Mouse (Mus musculus): Measurements from ENCODE around the gene Lpar1. TPM values are rescaled to one million over a fixed set of nuclear protein-coding genes. Genes with fewer than 3 reads are reported as not detected.

Gene Lpar1
- polyA plus RNA-seq, 1 experiment from 2014 or later = 44.4 TPM

DNA sequence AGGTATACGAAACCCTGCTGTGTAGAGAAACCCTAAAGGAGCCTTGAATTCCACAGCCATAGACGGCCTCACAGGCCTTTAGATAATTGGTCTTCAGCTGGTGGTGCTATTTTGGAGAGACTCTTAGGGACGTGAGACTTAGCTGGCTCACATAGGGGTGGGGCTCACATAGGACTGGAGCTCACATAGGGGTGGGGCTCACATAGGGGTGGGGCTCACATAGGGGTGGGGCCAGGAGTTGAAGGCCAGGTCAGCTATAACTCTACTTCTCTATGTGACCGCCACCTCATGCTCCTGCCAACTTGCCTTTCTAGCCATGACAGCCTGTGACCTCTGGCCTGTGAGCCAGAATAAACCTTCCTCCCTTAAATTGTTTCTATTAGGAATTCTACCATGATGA lies 63.3 kb downstream of the Lpar1 start:
- Histone ChIP-seq H3K4me2 (ENCODE audit: low read depth, low read length) (no peak overlapping the region), H3K9ac (ENCODE audit: low read length) (no peak overlapping the region), H3K27me3 (ENCODE audit: control insufficient read depth, insufficient read depth, low read depth, low read length) (no peaks in the 10 kb centered on the region), H3K4me1 (replicated peaks; ENCODE audit: control insufficient read depth, insufficient read depth, low read length) (no peaks in the 10 kb centered on the region; the same call in 1 of the 2 replicates), H3K36me3 (ENCODE audit: control insufficient read depth, insufficient read depth, low read length) (peaks cover 9% of the 10 kb centered on the region), H3K9me3 (ENCODE audit: control insufficient read depth, low read length) (no peaks in the 10 kb centered on the region), H3K4me3 (ENCODE audit: low read length) (no peak overlapping the region), H3K27ac (ENCODE audit: low read length) (no peak overlapping the region)
- 77% methylated on average over 4 of the region's 4 CpGs for WGBS
- 0 out of 2 replicates have a peak, but pooled peaks have one; percentile 28 for ATAC-seq (ENCODE audit: low read depth)

- no peak overlapping the region for H3K4me2 ChIP-seq (ENCODE audit: low read depth, low read length)
- ATAC-seq (ENCODE audit: low read depth) = no peak
- 87% methylated on average over 1 of the region's 1 CpGs for WGBS
- H3K27ac ChIP-seq (ENCODE audit: low read length) = no peak overlapping the region
- H3K4me3 ChIP-seq (ENCODE audit: low read length) = no peak overlapping the region
- no peaks in the 10 kb centered on the region for H3K27me3 ChIP-seq (ENCODE audit: control insufficient read depth, insufficient read depth, low read depth, low read length)
- peaks cover 6% of the 10 kb centered on the region; the same call in 1 of the 2 replicates for H3K36me3 ChIP-seq (ENCODE audit: control insufficient read depth, insufficient read depth, low read length)
- H3K9me3 ChIP-seq (ENCODE audit: control insufficient read depth, low read length) = no peaks in the 10 kb centered on the region
- H3K4me1 ChIP-seq (replicated peaks; ENCODE audit: control insufficient read depth, insufficient read depth, low read length) = no peaks in the 10 kb centered on the region
- H3K9ac ChIP-seq (ENCODE audit: low read length) = no peak overlapping the region
Observed at GRCm38 (mm10) chr4:58478564-58478963, 75.1 kb downstream of the Lpar1 start.

- H3K27ac ChIP-seq (ENCODE audit: low read length) = no peak overlapping the region
- H3K4me2 ChIP-seq (ENCODE audit: low read depth, low read length) = no peak overlapping the region
- ATAC-seq (ENCODE audit: low read depth) = no peak
- WGBS = 88% methylated on average over 8 of the region's 8 CpGs
- H3K4me3 ChIP-seq (ENCODE audit: low read length) = no peak overlapping the region
- H3K27me3 ChIP-seq (ENCODE audit: control insufficient read depth, insufficient read depth, low read depth, low read length) = no peaks in the 10 kb centered on the region
- no peaks in the 10 kb centered on the region for H3K4me1 ChIP-seq (replicated peaks; ENCODE audit: control insufficient read depth, insufficient read depth, low read length)
- no peaks in the 10 kb centered on the region for H3K36me3 ChIP-seq (ENCODE audit: control insufficient read depth, insufficient read depth, low read length)
- H3K9me3 ChIP-seq (ENCODE audit: control insufficient read depth, low read length) = no peaks in the 10 kb centered on the region
- H3K9ac ChIP-seq (ENCODE audit: low read length) = no peak overlapping the region
Observed at GRCm38 (mm10) chr4:58477691-58478090, 76.0 kb downstream of the Lpar1 start.

GRCm38 (mm10) chr4:58471203-58471910 lies 82.3 kb downstream of the Lpar1 start:
- Histone ChIP-seq H3K27me3 (ENCODE audit: control insufficient read depth, insufficient read depth, low read depth, low read length) (no peaks in the 10 kb centered on the region), H3K36me3 (ENCODE audit: control insufficient read depth, insufficient read depth, low read length) (no peaks in the 10 kb centered on the region), H3K9ac (ENCODE audit: low read length) (no peak overlapping the region), H3K4me1 (replicated peaks; ENCODE audit: control insufficient read depth, insufficient read depth, low read length) (no peaks in the 10 kb centered on the region), H3K4me2 (ENCODE audit: low read depth, low read length) (no peak overlapping the region), H3K9me3 (ENCODE audit: control insufficient read depth, low read length) (no peaks in the 10 kb centered on the region), H3K4me3 (ENCODE audit: low read length) (no peak overlapping the region), H3K27ac (ENCODE audit: low read length) (0 out of 2 replicates have a peak overlapping the region, but pooled peaks have one; percentile 13)
- peak; percentile 15; the same call in 1 of the 2 replicates for ATAC-seq (ENCODE audit: low read depth)
- 57% methylated on average over 4 of the region's 4 CpGs for WGBS

DNA sequence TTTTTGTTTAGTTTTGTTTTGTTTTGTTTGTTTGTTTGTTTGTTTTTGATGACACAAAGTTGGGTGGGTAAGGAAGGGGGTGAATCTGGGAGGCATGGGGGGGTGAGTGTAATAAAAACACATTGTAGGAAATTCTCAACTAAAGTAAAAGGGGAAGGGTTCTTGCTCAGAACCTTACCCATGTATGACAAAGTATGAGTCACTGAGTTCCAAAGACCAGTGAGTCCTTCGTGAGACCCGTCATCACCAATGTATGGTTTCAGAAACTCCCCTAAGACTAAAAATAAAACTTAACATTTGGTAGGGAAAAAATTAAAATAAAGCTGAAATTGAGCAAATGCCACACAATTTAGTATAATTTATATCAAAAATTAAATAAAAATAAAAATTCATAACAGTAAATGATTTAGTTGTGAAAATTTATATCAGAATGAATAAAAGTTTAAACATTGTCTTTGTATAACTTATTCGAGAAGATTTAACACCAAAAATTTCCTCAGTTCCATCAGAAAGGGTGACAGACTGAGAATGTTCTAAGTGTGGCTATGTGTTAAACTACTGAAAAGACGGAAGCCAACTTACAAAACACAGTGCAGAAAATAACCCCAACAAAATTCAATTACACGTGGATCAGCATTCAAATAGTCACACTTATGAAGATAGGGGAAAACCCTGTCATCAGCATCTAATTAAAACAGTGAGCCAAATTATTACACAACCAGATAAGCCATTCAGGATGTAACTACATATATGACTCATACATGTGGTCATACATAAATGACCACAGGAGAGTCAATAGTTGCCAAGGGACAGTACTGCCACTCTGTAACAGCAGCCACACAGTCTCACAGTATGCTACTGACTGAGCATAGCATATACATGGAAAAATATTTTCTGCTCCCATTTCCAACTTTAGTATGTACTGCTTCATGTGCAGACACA lies 83.8 kb downstream of the Lpar1 start:
- Histone ChIP-seq H3K27me3 (ENCODE audit: control insufficient read depth, insufficient read depth, low read depth, low read length) (no peaks in the 10 kb centered on the region), H3K9ac (ENCODE audit: low read length) (no peak overlapping the region), H3K4me2 (ENCODE audit: low read depth, low read length) (no peak overlapping the region), H3K36me3 (ENCODE audit: control insufficient read depth, insufficient read depth, low read length) (no peaks in the 10 kb centered on the region), H3K27ac (ENCODE audit: low read length) (no peak overlapping the region), H3K9me3 (ENCODE audit: control insufficient read depth, low read length) (no peaks in the 10 kb centered on the region), H3K4me3 (ENCODE audit: low read length) (no peak overlapping the region), H3K4me1 (replicated peaks; ENCODE audit: control insufficient read depth, insufficient read depth, low read length) (no peaks in the 10 kb centered on the region)
- no peak for ATAC-seq (ENCODE audit: low read depth)
- 87% methylated on average over 5 of the region's 5 CpGs for whole genome bisulfite sequencing

GRCm38 (mm10) chr4:58469035-58469434 lies 84.7 kb downstream of the Lpar1 start:
- Histone ChIP-seq H3K27me3 (ENCODE audit: control insufficient read depth, insufficient read depth, low read depth, low read length) (no peaks in the 10 kb centered on the region), H3K4me3 (ENCODE audit: low read length) (no peak overlapping the region), H3K9ac (ENCODE audit: low read length) (no peak overlapping the region), H3K27ac (ENCODE audit: low read length) (no peak overlapping the region), H3K36me3 (ENCODE audit: control insufficient read depth, insufficient read depth, low read length) (no peaks in the 10 kb centered on the region), H3K4me1 (replicated peaks; ENCODE audit: control insufficient read depth, insufficient read depth, low read length) (no peaks in the 10 kb centered on the region), H3K9me3 (ENCODE audit: control insufficient read depth, low read length) (no peaks in the 10 kb centered on the region), H3K4me2 (ENCODE audit: low read depth, low read length) (no peak overlapping the region)
- ATAC-seq (ENCODE audit: low read depth) = no peak
- WGBS = 74% methylated on average over 7 of the region's 7 CpGs

GRCm38 (mm10) chr4:58465586-58465985 lies 88.1 kb downstream of the Lpar1 start:
- H3K36me3 ChIP-seq (ENCODE audit: control insufficient read depth, insufficient read depth, low read length) = no peaks in the 10 kb centered on the region
- no peaks in the 10 kb centered on the region for H3K9me3 ChIP-seq (ENCODE audit: control insufficient read depth, low read length)
- H3K9ac ChIP-seq (ENCODE audit: low read length) = no peak overlapping the region
- H3K4me1 ChIP-seq (replicated peaks; ENCODE audit: control insufficient read depth, insufficient read depth, low read length) = no peaks in the 10 kb centered on the region
- no peak for ATAC-seq (ENCODE audit: low read depth)
- H3K4me2 ChIP-seq (ENCODE audit: low read depth, low read length) = no peak overlapping the region
- no peaks in the 10 kb centered on the region for H3K27me3 ChIP-seq (ENCODE audit: control insufficient read depth, insufficient read depth, low read depth, low read length)
- WGBS = 92% methylated on average over 5 of the region's 5 CpGs
- H3K4me3 ChIP-seq (ENCODE audit: low read length) = no peak overlapping the region
- H3K27ac ChIP-seq (ENCODE audit: low read length) = no peak overlapping the region

DNA sequence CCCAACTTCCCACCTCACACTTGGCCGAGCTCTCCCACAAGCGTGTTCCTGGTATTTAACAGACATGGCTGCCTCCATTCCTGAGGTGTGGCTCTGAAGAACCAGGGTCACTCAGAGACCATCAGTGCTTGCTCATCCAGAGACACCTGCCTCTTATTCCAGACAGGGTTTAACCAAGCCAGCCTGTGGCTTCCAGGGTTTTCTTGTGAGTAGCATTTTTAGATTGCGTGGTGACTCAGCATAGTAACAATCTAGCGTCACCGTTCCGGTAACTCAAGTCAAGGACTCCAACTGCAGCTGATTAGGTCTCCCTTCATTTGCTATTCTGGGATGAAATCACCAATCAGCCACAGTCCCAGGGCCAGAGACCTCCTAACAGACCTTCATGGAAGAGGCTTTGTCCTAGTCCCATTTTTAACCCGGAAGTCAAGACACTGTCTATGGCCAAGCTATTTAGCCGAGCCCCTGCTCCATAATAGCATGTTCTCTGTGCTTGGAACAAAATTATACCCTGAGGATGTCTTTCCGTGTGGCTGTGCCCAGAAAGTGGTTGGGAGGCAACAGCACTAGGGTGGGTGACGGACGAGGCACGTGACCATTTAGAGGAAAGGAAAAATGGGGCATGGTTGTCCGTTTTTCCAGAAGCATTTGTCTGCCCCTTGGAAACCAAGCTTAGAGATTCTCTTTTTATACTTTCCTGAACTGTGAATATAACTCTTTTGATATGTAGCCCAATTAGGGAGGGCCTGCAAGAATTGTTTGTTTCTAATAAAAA lies 89.1 kb downstream of the Lpar1 start:
- H3K27me3 ChIP-seq (ENCODE audit: control insufficient read depth, insufficient read depth, low read depth, low read length) = no peaks in the 10 kb centered on the region
- no peak for ATAC-seq (ENCODE audit: low read depth)
- H3K27ac ChIP-seq (ENCODE audit: low read length) = no peak overlapping the region
- H3K4me1 ChIP-seq (replicated peaks; ENCODE audit: control insufficient read depth, insufficient read depth, low read length) = no peaks in the 10 kb centered on the region
- no peak overlapping the region for H3K9ac ChIP-seq (ENCODE audit: low read length)
- no peaks in the 10 kb centered on the region for H3K9me3 ChIP-seq (ENCODE audit: control insufficient read depth, low read length)
- no peaks in the 10 kb centered on the region for H3K36me3 ChIP-seq (ENCODE audit: control insufficient read depth, insufficient read depth, low read length)
- 89% methylated on average over 13 of the region's 13 CpGs for WGBS
- H3K4me2 ChIP-seq (ENCODE audit: low read depth, low read length) = no peak overlapping the region
- no peak overlapping the region for H3K4me3 ChIP-seq (ENCODE audit: low read length)

DNA sequence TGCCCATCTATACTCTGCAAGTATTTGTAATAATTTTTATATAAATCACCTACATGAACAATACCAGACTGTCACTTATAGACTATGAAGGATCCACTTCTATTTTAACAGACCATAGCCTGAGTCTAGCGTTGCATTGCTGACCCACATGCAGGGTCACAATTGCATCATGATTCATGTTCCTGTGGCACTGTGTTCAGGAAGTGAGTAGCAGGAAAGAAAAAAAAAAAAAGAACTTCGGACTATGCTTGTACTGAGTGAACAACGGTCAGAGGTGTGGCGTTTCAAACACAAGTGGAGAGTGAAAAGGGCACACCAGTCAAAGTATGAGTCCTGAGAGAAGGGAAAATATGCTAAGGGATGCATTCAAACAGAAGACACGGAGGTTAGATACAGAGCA lies 90.7 kb downstream of the Lpar1 start:
- Histone ChIP-seq H3K27ac (ENCODE audit: low read length) (no peak overlapping the region), H3K4me3 (ENCODE audit: low read length) (no peak overlapping the region), H3K27me3 (ENCODE audit: control insufficient read depth, insufficient read depth, low read depth, low read length) (no peaks in the 10 kb centered on the region), H3K9ac (ENCODE audit: low read length) (no peak overlapping the region), H3K4me2 (ENCODE audit: low read depth, low read length) (no peak overlapping the region), H3K9me3 (ENCODE audit: control insufficient read depth, low read length) (no peaks in the 10 kb centered on the region), H3K4me1 (replicated peaks; ENCODE audit: control insufficient read depth, insufficient read depth, low read length) (no peaks in the 10 kb centered on the region), H3K36me3 (ENCODE audit: control insufficient read depth, insufficient read depth, low read length) (no peaks in the 10 kb centered on the region)
- 73% methylated on average over 5 of the region's 5 CpGs for WGBS
- ATAC-seq (ENCODE audit: low read depth) = no peak
